Mouse (Mus musculus) spleen, postnatal 10 days (tissue): ENCODE measurements around the gene Cpm.
"Not testable (repeated sequence)": the region's sequence is repeated elsewhere in the genome, so short reads cannot be mapped to it uniquely, and the experiment has no call there.

ENCODE experiments used
- DNase-seq, 2 experiments: peaks; one replicate each; pipeline ENCODE4 v3.0.0; 2021 to 2022; ENCODE audit warnings: low spot score in 2 of 2

The Cpm gene

DNA sequence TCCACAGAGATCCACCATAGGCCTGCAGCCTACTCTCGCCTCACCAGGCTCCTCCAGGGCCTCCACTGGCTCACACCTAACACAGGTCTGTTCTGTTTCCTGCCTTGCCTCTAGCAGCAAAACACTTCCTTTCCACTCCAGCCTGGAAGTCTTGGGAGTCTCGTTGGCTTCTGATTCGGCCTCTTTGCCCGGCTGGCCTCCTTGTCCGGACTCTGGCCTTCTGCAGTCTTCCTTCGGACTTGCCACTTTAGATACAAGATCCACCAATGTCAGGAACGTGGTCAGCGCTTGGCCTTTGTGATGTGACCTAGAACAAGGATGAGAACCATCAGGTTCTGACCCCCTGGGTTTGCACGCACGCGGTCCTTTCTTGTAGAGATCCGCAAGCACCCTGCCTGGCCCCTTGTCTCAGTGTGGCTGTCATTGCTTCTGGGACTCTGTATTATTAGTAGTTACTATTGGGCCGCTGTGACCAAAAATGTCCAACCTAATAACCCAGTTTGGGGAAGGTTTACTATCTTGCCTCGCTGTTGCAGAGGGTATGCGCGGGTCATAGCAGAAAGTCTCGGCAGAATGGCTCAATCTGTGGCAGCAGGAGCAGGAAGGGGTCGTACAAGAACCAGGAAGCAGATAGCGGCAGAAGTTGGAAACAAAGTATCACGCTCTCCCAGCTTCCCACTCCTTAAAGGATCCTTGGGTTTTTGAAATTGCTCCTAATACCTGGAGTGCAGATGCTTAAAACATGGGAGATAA is 22.1 kb upstream of the Cpm start:
- DNase-seq, result no peak

DNA sequence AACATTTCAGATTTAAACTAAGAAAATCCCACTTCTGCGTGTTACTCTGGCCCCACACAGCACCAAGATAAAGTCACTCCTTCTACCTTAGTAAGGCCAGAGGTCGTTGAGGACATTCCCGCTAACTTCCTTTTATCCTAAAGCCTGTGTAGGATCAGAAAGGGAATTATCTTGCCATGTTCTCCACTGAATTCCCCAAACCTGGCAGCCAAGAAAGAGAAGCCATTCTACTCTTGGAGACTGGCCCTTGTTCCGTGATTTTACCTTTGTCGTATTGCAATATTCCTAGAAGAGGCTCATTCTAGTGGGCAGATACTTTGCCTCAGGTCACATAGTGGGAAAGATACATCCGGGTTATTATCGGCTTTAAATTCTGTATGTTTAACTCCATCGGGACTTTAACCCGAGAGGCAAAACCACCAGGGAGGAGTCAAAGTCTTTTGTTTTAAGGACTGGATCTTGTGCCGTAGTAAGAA is 21.5 kb upstream of the Cpm start:
- DNase-seq, result no peak

- no peak for DNase-seq
Observed at GRCm38 (mm10) chr10:117608487-117608886, 20.8 kb upstream of the Cpm start.

DNA sequence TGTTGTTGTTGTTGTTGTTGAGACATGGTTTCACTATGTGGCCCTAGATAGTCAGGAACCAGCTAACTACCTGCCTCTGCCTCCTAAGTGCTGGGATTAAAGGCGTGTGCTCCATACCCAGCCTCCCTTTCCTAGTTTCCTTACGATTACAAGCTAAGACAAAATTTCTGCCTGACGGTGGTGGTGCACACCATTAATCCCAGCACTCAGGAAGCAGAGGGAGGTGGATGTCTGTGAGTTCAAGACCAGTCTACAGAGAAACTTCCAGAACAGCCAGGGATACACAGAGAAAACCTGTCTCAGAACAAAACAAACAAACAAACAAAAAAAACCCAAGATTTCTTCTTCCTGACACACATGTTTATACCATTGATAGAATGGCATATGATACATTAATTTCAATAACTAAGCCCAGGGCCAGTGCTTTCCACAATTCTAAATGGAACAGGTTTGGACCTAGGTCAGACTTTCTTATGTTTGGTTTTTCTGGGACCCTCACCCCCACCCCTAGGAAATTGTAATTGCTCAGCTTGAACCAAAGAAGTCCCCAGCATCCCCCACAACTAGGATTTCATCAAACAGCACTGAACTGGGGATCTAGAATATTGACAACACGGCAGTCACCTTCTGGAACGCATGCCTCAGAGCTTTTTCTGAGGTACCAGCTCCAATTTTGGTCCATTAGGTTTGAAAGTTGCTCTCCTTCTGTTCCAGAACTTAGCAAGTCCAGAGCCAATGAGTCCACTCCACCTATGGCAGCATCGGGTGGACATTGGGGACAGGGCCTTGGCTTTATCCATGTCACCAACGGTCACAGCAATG is 20.1 kb upstream of the Cpm start:
- DNase-seq, result no peak

DNA sequence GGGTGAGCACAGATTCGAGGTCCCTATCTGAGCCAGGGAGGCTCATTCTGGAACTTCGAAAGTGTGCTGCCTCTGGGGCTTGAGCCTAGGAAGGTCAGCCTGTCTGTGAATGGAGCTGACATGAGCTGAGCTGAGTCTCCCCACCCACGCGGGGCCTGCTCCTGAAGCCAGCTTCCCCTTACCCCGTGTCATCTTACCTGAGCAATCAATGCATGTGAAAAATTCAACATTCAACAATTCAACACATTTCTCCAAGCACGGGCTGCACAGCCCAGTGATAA is 19.6 kb upstream of the Cpm start:
- no peak for DNase-seq

DNA sequence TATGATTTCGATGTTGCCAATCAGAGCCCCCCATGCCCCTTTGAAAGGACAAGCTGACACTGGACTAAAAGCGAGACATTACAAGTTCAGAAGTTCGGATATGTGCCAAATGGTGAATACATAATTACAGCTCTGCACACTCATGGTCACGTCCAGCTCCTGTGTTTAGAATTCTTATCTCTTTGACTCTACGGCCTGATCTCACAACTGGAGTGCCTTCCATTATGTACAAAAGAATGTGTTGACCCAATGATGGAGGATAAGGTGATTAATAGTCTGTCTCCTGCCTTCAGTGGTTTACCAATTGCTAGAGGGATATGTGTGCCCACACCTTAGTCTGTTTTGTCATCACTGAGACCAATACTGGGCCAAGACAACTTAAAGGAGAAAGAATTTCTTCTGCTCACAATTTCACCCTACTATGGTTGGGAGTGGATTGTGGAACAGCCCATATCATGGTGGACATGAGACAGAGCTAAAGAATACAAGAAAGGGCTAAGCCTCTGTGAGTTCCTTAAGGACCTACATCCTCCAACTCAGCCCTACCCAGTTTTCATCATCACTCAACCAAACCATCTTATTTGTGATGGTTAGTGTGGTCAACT is 19.0 kb upstream of the Cpm start:
- no peak for DNase-seq

- DNase-seq, result no peak
Observed at GRCm38 (mm10) chr10:117610794-117611384, 18.4 kb upstream of the Cpm start.

GRCm38 (mm10) chr10:117611503-117611902 is 17.8 kb upstream of the Cpm start:
- DNase-seq, result no peak

DNA sequence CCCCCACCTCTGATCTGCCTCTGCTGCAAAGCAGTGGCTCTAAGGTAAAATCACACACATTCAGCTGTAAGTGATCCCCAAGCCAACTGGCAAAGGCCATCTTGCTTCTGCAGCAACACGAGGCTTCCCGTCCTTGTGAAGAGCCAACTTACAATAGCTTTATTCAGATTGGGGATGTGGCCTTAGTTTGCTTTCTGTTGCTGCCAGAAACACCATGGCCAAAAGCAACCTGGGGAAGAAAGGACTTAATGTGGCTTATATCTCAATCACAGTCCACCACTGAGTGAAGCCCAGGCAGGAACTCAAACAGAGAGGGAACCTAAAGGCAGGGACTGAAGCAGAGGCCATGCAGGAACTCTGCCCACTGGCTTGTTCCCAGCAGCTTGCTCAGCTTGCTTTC is 17.3 kb upstream of the Cpm start:
- DNase-seq, result no peak

DNA sequence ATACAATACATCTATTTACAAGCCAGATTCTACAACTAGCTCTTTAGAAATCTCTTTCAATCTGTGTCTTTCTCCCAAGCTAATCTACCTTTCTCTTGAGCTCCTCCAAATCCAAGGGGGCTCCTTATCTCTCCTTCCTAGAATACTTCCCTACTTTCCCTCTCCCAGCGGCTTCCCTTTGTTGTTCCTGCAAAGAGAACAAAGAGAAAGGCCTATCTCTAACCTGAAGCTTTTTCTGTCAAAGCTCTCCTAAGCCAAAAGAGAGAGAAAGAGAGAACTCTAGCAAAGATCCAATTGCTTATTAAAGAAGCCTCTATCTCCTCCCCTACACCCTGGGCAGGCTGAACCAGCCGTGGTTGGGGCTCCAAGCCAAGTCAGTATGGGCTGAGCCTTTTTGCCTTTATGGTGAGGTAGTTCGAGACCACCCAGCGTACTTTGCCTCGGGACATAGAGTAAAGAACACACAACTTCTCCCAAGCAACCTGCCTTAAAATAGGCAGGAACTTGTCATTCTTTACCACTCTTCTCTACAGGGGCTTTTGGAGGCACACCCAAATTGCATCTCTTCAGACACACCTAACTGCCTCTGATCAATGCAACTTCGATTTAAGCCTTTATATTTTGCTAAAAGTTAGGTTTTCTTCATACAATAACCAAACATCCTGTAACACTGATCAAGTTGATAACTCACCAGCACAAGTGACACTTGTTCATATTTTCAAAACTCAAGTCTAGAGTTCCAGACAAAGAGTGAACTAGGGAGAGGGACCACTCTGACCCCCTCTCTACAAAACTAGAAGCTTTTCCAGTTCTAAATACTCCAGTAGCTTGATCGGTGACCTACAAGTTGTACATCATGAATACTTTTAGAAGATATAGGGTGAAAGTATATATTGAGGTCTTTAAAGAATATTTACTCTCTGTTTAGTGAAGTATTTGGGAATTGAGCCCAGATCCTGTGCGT is 16.4 kb upstream of the Cpm start:
- DNase-seq, result no peak

DNA sequence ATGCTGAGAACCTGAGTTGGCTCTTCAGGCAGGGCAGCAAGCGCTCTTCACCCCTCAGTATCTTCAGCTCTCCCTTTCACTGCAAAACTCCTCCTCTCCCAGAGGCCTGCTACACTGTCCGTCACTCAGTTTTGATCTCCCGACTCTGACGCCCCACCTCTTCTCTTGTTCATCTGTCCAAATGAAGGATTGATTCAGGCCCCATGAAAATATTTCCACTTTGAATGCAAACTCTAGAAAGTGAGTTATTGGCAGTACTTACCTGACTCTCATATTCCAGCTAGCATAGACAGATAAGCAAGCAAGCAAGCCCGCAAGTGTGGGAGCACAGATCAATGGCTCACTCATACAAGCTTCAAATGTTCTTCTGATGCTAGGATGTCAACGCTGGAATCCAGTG is 15.3 kb upstream of the Cpm start:
- no peak for DNase-seq

DNA sequence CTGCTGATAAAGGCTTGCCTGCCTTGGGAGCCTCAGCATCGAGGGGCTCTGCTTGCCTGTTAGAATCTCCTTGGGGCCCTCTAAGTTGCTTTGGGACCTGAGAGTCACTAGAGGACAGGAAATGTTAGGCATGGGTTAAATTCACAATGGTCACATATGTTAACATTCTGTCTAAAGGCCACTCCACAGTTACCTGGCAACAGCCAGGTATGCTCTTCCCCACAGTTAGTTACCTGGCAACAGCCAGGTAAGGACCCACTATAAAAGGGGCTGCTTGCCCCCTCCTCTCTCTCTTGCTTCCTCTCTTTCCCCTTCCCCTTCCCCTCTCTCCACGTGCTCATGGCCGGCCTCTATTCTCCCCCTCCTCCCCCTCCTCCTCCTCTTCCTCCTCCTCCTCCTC is 14.9 kb upstream of the Cpm start:
- no peak for DNase-seq

DNA sequence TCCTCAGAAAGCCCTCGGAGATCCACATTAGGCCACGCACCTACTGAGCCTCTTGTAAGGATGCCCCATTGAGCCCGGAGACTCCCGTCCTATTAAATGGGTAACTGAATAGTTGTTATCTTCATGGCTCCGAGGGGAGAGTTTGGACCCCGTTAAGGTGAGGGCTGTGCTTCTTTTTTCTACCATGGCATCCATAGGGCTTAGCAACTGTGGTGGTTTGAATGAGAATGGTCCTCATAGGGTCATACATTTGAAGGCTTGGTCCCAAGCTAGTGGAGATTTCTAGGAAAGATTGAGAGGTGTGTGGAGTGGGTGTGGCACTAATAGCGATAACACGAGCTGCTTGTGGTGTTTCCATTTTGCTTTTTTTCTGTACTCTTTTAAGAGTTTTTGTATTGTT is 14.1 kb upstream of the Cpm start:
- DNase-seq, result no peak

GRCm38 (mm10) chr10:117615746-117616145 is 13.6 kb upstream of the Cpm start:
- no peak for DNase-seq

GRCm38 (mm10) chr10:117616191-117616680 is 13.1 kb upstream of the Cpm start:
- no peak for DNase-seq

- not testable (repeated sequence) for DNase-seq
Observed at GRCm38 (mm10) chr10:117616765-117617164, 12.5 kb upstream of the Cpm start.

DNA sequence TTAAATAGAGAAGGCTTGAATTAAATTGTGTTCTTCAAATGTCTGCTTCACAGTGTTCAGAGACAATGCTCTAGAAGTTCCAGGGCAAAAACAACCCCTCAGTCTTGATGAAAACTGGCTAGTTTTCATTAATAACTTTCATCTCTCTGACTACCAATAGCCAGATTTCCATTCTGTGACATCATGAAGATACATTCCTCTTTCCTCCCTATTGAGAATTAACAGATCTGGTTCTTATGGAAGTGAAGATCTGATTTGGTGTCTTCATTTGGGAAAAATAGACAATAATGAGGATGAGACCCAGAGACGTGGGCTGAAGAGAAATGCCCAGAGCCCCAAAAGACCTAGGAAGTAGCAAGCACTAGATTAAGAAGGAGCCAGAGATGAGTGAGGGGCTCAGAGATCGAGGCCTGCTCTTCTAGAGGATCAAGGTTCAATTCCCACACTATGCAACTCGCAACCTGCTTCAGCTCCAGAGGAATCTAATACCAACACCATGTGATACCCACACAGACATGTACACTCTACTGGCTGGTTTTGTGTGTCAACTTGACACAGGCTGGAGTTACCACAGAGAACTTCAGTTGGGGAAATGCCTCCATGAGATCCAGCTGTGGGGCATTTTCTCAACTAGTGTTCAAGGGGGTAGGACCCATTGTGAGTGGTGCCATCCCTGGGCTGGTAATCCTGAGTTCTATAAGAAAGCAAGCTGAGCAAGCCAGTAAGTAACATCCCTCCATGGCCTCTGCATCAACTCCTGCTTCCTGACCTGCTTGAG is 11.5 kb upstream of the Cpm start:
- DNase-seq, result no peak

DNA sequence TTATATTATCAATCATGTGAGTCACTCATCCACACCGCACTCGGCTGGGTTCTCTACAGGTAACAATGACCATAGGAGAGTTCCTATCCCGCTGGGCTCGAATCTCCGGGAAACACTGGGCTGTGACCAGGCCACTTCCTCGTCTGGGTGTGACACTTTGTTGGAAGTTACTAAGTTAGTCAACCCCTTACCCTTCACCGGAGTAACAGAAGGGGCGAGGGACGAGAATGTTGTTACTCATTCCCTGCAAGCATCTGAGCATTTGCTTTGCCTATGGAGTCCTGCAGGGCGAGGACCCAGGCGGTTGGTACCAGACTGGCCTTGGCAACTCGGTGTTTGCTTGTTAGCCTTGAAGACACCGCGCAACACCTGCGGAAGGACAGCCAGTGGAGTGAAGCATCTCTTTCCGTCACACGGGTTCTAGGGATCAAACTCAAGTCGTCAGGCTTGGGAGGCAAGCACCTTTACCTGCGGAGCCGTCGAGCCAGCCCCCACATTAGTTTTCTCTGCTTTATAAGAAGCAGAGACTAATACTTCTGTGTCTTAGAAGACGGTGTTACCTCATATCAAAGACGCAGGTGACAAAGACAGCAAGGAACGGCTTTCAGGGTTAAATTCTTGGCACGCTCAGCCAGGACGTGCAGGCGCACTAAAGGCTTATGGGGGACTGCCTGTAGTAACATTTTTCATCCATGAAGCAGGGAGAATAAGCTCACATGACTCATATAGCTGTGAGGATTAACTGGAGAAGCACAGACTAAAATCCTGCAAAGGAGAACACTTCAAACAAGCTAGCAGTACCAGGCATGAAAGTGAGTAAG is 10.0 kb upstream of the Cpm start:
- no peak for DNase-seq

DNA sequence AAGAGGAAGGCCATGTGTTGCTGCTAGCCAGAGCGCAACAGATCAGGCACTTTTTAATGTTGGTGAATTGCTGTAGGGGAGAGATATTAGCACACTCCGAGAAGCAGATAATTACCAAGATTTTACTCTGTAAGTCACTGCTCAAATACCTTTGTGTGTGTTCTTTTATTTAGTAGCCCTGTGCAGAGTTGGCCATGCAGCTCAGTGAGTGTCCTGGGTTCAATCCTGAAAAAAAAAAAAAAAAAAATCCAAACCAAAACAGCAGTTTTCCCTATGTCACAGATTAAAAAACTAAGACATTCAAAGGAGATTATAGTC is 9.5 kb upstream of the Cpm start:
- no peak for DNase-seq

GRCm38 (mm10) chr10:117620530-117620929 is 8.8 kb upstream of the Cpm start:
- no peak for DNase-seq
